Mouse (Mus musculus): ENCODE results near the gene Disc1. TPM values are rescaled to one million over a fixed set of nuclear protein-coding genes. Genes with fewer than 3 reads are reported as not detected.

Gene Disc1
- polyA plus RNA-seq, 1 experiment from 2014 or later = 3.8 TPM

DNA sequence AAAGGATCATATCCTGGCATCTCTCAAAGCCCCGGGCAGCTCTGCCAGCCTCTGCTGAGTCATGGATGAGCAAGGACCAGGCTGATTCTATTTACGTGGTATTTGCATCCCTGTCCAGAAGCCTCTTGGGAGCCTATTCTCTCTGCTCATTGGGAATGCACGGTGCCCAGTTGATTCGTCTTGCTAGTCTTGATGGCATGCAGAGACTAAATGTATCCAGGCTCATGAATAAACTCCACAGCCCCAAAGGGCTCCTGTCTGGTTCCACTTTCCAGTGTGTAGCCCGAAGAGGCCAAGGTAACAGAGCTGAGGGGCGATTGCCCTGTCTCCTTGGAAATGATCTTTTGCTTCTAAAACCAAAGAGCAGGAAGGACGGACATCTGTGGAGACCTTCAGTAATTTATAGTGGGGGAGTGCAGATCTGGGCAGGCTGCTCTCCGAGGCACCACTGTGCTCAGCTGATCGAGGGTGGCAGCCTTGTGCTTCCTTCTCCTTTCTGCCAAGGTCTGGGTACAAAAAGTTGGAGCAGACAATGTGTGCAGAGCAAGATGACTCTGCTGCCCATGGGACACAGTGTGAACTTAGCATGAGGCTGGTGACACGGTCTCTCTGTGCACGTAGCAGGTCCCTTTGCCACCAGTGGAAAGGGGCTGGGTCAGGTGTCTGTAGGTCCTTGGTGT lies 201.2 kb downstream of the Disc1 start:
- 80% methylated on average over 11 of the region's 11 CpGs for WGBS
- H3K4me1 ChIP-seq (ENCODE audit: insufficient read depth) = peaks cover 11% of the 10 kb centered on the region
- no peaks in the 10 kb centered on the region for H3K27me3 ChIP-seq (ENCODE audit: insufficient read depth, low read length)
- ATAC-seq (ENCODE audit: insufficient read depth) (no peak), DNase-seq (no peak)
- H3K9ac ChIP-seq = no peak overlapping the region
- no peaks in the 10 kb centered on the region for H3K9me3 ChIP-seq (ENCODE audit: low read depth, low read length)
- peak overlapping the region; percentile 71; the same call in 1 of the 2 replicates for H3K4me2 ChIP-seq
- no peaks in the 10 kb centered on the region for H3K36me3 ChIP-seq (ENCODE audit: insufficient read depth)
- H3K27ac ChIP-seq (ENCODE audit: low read depth) = peak overlapping the region; percentile 85; the same call in 1 of the 2 replicates
- no peak for TF ChIP-seq CTCF (IDR thresholded peaks at IDR 0.05; ENCODE audit: low read depth)
- no peak overlapping the region for H3K4me3 ChIP-seq (ENCODE audit: low read depth, low read length)

DNA sequence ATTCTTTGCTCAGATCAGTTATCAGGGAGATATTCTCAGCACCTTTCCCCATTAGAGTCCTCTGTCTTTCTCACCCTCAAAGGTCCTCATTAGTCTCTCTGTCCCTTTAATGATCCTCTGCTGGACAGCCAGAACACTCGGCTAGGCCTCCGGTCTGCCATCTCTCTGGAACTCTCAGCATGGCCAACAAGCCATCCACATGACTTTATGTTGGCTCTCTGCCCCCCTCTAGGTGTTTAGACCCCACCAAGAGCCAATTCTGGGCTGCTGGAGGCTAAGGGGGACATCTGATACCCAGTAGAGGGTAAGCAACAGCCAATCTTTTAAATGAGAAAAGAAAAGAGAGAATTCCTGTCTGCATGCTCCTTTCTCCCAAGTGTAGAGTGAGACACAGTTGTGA lies 203.7 kb downstream of the Disc1 start:
- no peak overlapping the region for H3K4me3 ChIP-seq (ENCODE audit: low read depth, low read length)
- H3K27me3 ChIP-seq (ENCODE audit: insufficient read depth, low read length) = no peaks in the 10 kb centered on the region
- no peak for TF ChIP-seq CTCF (IDR thresholded peaks at IDR 0.05; ENCODE audit: low read depth)
- 45% methylated on average over 2 of the region's 2 CpGs for WGBS
- H3K4me1 ChIP-seq (ENCODE audit: insufficient read depth) = peaks cover 11% of the 10 kb centered on the region
- ATAC-seq (ENCODE audit: insufficient read depth) = no peak
- no peak for DNase-seq
- H3K9ac ChIP-seq = no peak overlapping the region
- H3K36me3 ChIP-seq (ENCODE audit: insufficient read depth) = no peaks in the 10 kb centered on the region
- H3K9me3 ChIP-seq (ENCODE audit: low read depth, low read length) = no peaks in the 10 kb centered on the region
- no peak overlapping the region for H3K27ac ChIP-seq (ENCODE audit: low read depth)
- H3K4me2 ChIP-seq = no peak overlapping the region

DNA sequence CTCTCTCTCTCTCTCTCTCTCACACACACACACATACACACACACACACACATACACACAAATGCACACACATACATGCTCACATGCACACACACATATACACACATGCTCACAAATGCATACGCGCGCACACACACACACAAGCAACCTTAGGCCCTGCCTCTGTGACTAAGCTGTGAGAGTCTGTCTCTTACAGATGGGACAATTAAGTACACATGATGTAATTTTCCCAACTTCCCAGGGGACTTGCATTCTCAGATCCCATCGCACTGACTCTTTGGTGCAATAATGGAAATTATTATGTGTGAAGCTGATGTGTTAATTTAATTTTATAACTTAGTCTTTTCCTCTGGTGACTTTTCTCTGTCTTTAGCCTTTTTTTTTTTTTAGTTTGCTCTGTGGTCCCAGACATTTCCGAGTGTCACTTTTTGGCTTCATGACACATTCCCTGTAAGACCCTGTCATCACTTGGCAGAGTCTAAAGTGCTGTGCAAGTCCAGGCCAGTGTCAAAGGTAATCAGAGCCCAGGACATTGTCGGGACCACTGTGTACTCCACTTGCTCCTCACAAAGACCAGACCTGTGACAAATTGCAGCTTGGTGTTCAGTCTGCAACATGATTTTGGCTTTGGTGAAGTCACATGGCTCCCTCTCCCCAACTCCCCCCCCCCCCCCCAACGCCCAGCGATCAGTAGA lies 205.0 kb downstream of the Disc1 start:
- H3K36me3 ChIP-seq (ENCODE audit: insufficient read depth) = no peaks in the 10 kb centered on the region

DNA sequence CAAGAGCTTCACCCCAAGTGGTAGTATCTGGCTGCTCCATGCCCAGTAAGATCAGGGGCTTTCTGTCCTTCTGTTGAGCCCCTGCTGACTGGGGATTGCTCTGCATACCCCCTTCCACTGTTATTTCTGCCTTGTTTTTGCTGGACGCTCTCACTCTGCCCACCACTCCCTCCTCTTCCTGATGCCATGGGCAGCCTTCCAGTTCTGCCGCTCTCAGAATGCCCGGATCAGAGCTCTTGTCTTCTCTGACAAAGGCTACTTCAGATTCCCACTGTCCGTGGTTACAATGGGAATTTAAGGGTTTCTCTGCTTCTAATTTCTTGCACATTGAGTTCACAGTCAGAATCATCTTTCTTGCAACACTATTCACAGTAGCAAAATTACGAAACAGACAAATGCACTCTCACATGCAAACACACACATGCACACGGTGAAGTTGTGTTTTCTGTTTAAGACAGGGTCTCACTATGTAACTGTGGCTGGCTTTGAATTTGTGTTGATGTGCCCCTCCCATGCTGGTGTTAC lies 214.2 kb downstream of the Disc1 start:
- no peak overlapping the region for H3K27ac ChIP-seq (ENCODE audit: low read depth)
- H3K4me1 ChIP-seq (ENCODE audit: insufficient read depth) = no peaks in the 10 kb centered on the region
- ATAC-seq (ENCODE audit: insufficient read depth) (no peak), DNase-seq (peak; percentile 30)
- H3K9me3 ChIP-seq (ENCODE audit: low read depth, low read length) = no peaks in the 10 kb centered on the region
- no peak overlapping the region for H3K4me2 ChIP-seq
- no peaks in the 10 kb centered on the region for H3K36me3 ChIP-seq (ENCODE audit: insufficient read depth)
- H3K27me3 ChIP-seq (ENCODE audit: insufficient read depth, low read length) = no peaks in the 10 kb centered on the region
- 59% methylated on average over 6 of the region's 6 CpGs for WGBS
- H3K4me3 ChIP-seq (ENCODE audit: low read depth, low read length) = no peak overlapping the region
- no peak for TF ChIP-seq CTCF (IDR thresholded peaks at IDR 0.05; ENCODE audit: low read depth)
- no peak overlapping the region for H3K9ac ChIP-seq

More for the DNA sequence above, 205.0 kb downstream of the Disc1 start:
- no peaks in the 10 kb centered on the region for H3K9me3 ChIP-seq (ENCODE audit: low read depth, low read length)
- H3K27me3 ChIP-seq (ENCODE audit: insufficient read depth, low read length) = no peaks in the 10 kb centered on the region
- no peak overlapping the region for H3K9ac ChIP-seq
- no peak overlapping the region for H3K4me3 ChIP-seq (ENCODE audit: low read depth, low read length)
- ATAC-seq (ENCODE audit: insufficient read depth) = no peak
- no peak for DNase-seq
- H3K4me1 ChIP-seq (ENCODE audit: insufficient read depth) = peaks cover 7% of the 10 kb centered on the region; the same call in 1 of the 2 replicates
- WGBS = 69% methylated on average over 8 of the region's 8 CpGs
- H3K27ac ChIP-seq (ENCODE audit: low read depth) = no peak overlapping the region
- no peak for TF ChIP-seq CTCF (IDR thresholded peaks at IDR 0.05; ENCODE audit: low read depth)
- no peak overlapping the region for H3K4me2 ChIP-seq

DNA sequence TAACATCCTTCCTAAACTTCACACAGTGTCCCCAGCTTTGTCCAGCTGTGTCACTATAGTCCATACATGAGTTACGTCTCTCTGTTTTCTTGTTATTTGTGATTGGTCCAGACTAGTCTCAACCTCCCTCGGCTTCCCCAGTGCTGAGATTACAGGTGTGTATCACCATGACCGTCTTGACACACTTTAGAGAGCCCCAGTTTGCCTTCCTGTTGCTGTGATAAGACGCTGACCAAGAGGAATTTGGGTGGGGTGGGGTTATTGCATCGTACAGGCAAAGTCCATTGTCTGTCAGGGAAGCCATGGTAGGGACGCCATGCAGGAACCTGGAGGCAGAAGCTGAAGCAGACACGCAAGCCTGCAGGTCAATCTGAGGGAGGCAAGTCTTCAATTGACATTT lies 216.3 kb downstream of the Disc1 start:
- no peak overlapping the region for H3K27ac ChIP-seq (ENCODE audit: low read depth)
- H3K4me2 ChIP-seq = no peak overlapping the region
- H3K4me1 ChIP-seq (ENCODE audit: insufficient read depth) = no peaks in the 10 kb centered on the region
- WGBS = 68% methylated on average over 7 of the region's 7 CpGs
- DNase-seq (no peak), ATAC-seq (ENCODE audit: insufficient read depth) (no peak)
- no peaks in the 10 kb centered on the region; the same call in 1 of the 2 replicates for H3K9me3 ChIP-seq (ENCODE audit: low read depth, low read length)
- H3K27me3 ChIP-seq (ENCODE audit: insufficient read depth, low read length) = no peaks in the 10 kb centered on the region
- H3K9ac ChIP-seq = no peak overlapping the region
- no peaks in the 10 kb centered on the region for H3K36me3 ChIP-seq (ENCODE audit: insufficient read depth)
- TF ChIP-seq CTCF (IDR thresholded peaks at IDR 0.05; ENCODE audit: low read depth) = no peak
- H3K4me3 ChIP-seq (ENCODE audit: low read depth, low read length) = no peak overlapping the region

DNA sequence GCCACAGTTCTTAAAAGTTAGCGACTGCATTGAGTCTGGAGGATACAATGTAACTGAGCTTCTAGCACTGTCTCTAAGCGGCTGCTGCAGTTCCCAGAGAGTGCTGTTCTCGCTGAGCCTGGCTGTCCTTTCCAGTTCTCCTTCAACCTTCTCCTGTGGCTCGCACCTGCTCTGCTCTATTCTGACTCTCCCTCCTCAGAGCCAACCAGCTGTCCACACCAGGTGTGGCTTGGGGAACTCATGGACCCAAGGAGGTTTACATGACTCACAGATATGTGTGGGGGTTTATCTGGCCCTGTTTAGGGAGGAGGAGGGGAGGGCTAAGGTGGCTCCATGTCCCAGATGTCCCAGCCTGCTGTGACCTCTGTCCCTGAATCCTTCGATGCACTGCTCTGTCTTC lies 217.4 kb downstream of the Disc1 start:
- 59% methylated on average over 5 of the region's 5 CpGs for WGBS
- Histone ChIP-seq H3K9me3 (ENCODE audit: low read depth, low read length) (no peaks in the 10 kb centered on the region; the same call in 1 of the 2 replicates), H3K4me1 (ENCODE audit: insufficient read depth) (no peaks in the 10 kb centered on the region), H3K27ac (ENCODE audit: low read depth) (peak overlapping the region; percentile 18; the same call in 1 of the 2 replicates), H3K9ac (no peak overlapping the region), H3K27me3 (ENCODE audit: insufficient read depth, low read length) (no peaks in the 10 kb centered on the region), H3K4me3 (ENCODE audit: low read depth, low read length) (no peak overlapping the region), H3K36me3 (ENCODE audit: insufficient read depth) (no peaks in the 10 kb centered on the region), H3K4me2 (no peak overlapping the region)
- TF ChIP-seq CTCF (IDR thresholded peaks at IDR 0.05; ENCODE audit: low read depth) = no peak
- ATAC-seq (ENCODE audit: insufficient read depth) (no peak), DNase-seq (no peak)
